Mouse (Mus musculus) hindbrain, embryonic 16.5 days (tissue): ENCODE results near the gene Npcd. TPM values are rescaled to one million over a fixed set of nuclear protein-coding genes. Genes with fewer than 3 reads are reported as not detected.

ENCODE experiments used
- ATAC-seq: fragments of 200-750 bp; cut with Nextera tagmentation; 2 replicates; pipeline ENCODE4 v1.8.0; 2017; ENCODE audit warnings: moderate TSS enrichment, moderate library complexity
- H3K27ac ChIP-seq: fragments of 300-500 bp; sonication (generic); 2 replicates; pipeline ENCODE4 v1.5.1; 2014; ENCODE audit warnings: low read depth, mild to moderate bottlenecking, control low read depth, low read length, moderate library complexity
- H3K27me3 ChIP-seq: fragments of 300-500 bp; sonication (generic); replicated peaks from 2 replicates; pipeline ENCODE4 v1.6.1; 2014; ENCODE audit warnings: low read length; ENCODE audit not compliant: control insufficient read depth, insufficient read depth
- H3K36me3 ChIP-seq: fragments of 300-500 bp; sonication (generic); 2 replicates; pipeline ENCODE4 v1.6.1; 2014; ENCODE audit warnings: mild to moderate bottlenecking, low read length, moderate library complexity, mixed read lengths; ENCODE audit not compliant: control insufficient read depth, insufficient read depth
- H3K4me1 ChIP-seq: fragments of 300-500 bp; sonication (generic); 2 replicates; pipeline ENCODE4 v1.6.1; 2014; ENCODE audit warnings: low read depth, low read length; ENCODE audit not compliant: control insufficient read depth, insufficient read depth
- H3K4me2 ChIP-seq: fragments of 300-500 bp; sonication (generic); 2 replicates; pipeline ENCODE4 v1.6.1; 2014; ENCODE audit warnings: mild to moderate bottlenecking, low read length, control low read depth, moderate library complexity
- H3K4me3 ChIP-seq: fragments of 300-500 bp; sonication (generic); 2 replicates; pipeline ENCODE4 v1.5.1; 2014; ENCODE audit warnings: mild to moderate bottlenecking, low read length, control low read depth, moderate library complexity
- H3K9ac ChIP-seq: fragments of 300-500 bp; sonication (generic); 2 replicates; pipeline ENCODE4 v1.6.1; 2014; ENCODE audit warnings: low read depth, mild to moderate bottlenecking, control low read depth, low read length, moderate library complexity
- H3K9me3 ChIP-seq: fragments of 300-500 bp; sonication (generic); 2 replicates; pipeline ENCODE4 v1.6.1; 2014; ENCODE audit warnings: mild to moderate bottlenecking, low read length, moderate library complexity; ENCODE audit not compliant: control insufficient read depth
- WGBS: fragments of 180-500 bp; shearing (Covaris S2); extraction: QIAGEN DNeasy Blood & Tissue Kit; methylation state at CpG from one replicate; pipeline ENCODE4 v1.1.7; 2014; 5-methylcytosine and 5-hydroxymethylcytosine counted together
- polyA plus RNA-seq: library from polyadenylated mRNA; unstranded; fragments of >200 nt; fragmentation: Nextera tagmentation; extraction: Ambion mirVana; gene quantifications from 2 replicates; pipeline ENCODE4 v1.2.1, GENCODE M21; 2015

Npcd gene
- polyA plus RNA-seq, 1 experiment from 2014 or later, result 0.41 TPM

DNA sequence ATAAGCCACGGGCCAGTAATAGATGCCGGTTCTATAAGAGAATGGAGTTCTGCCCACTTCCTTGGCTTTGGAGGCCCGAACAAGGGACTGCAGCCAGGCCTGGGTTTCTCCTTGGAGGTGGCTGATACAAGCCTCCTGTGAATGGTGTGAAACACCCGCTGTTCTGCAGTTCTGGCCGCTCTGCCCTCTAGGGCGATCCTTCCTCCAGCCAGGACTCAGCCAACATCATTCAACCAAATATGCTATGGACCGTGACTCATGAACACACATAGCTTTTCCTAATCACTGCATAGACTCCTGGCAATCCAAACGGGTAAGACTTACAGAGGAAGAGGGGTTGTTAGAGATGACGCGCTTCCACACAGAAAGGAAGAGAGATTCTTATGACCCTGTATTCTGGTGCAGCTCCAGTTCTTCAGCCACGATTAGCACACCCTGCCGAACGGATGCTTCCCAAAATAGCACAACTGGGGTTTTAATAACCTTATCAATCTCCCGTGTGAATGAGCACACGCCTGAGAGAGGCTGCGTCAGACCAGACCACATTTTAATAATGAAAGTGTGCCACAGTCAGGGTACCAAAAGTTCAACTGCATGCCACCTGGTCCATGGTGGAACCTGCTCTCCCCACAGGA lies 66.6 kb downstream of the Npcd start:
- no peaks in the 10 kb centered on the region for H3K27me3 ChIP-seq
- H3K27ac ChIP-seq, result no peak overlapping the region
- WGBS, result 77% methylated on average over 16 of the region's 16 CpGs
- H3K4me1 ChIP-seq, result peaks cover 12% of the 10 kb centered on the region
- no peak overlapping the region for H3K4me2 ChIP-seq
- H3K4me3 ChIP-seq, result no peak overlapping the region
- H3K9ac ChIP-seq, result no peak overlapping the region
- H3K36me3 ChIP-seq, result peaks cover 3% of the 10 kb centered on the region; the same call in 1 of the 2 replicates
- H3K9me3 ChIP-seq, result no peaks in the 10 kb centered on the region
- no peak for ATAC-seq

GRCm38 (mm10) chr15:79766586-79767071 lies 67.4 kb downstream of the Npcd start:
- no peak overlapping the region for H3K4me2 ChIP-seq
- peaks cover 12% of the 10 kb centered on the region for H3K4me1 ChIP-seq
- H3K27ac ChIP-seq, result no peak overlapping the region
- no peaks in the 10 kb centered on the region for H3K27me3 ChIP-seq
- WGBS, result 81% methylated on average over 10 of the region's 10 CpGs
- ATAC-seq, result no peak
- peaks cover 7% of the 10 kb centered on the region; the same call in 1 of the 2 replicates for H3K36me3 ChIP-seq
- no peaks in the 10 kb centered on the region for H3K9me3 ChIP-seq
- H3K9ac ChIP-seq, result no peak overlapping the region
- no peak overlapping the region for H3K4me3 ChIP-seq

- WGBS, result 64% methylated on average over 10 of the region's 10 CpGs
- Histone ChIP-seq H3K4me1 (peaks cover 10% of the 10 kb centered on the region), H3K9me3 (no peaks in the 10 kb centered on the region), H3K27ac (no peak overlapping the region), H3K4me2 (no peak overlapping the region), H3K27me3 (no peaks in the 10 kb centered on the region), H3K9ac (no peak overlapping the region), H3K4me3 (no peak overlapping the region), H3K36me3 (peaks cover 9% of the 10 kb centered on the region; the same call in 1 of the 2 replicates)
- ATAC-seq, result no peak
Measured at GRCm38 (mm10) chr15:79766168-79766567, 67.9 kb downstream of the Npcd start.

DNA sequence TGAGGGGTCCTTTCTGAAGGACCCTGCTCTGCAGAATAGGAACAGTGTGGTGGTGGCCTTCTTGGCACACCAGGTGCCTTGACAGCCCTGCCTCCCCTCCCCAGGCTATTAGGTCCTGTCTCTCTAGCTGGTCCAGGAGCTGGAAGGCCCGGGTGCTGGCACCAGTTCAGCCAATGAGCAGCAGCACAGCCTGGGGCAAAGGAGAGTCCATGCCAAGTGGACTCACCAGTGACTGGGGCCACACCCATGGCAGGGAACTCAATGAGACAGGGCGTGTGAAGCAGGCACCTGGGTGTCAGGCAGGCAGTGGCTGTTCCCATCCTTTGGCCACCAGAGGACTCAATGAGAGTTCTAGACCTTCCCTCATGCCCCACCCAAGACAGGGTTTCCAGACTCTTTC lies 68.7 kb downstream of the Npcd start:
- Histone ChIP-seq H3K36me3 (peaks cover 9% of the 10 kb centered on the region; the same call in 1 of the 2 replicates), H3K4me2 (no peak overlapping the region), H3K4me3 (no peak overlapping the region), H3K4me1 (peaks cover 7% of the 10 kb centered on the region), H3K27me3 (no peaks in the 10 kb centered on the region), H3K9ac (no peak overlapping the region), H3K27ac (no peak overlapping the region), H3K9me3 (no peaks in the 10 kb centered on the region)
- WGBS, result 75% methylated on average over 2 of the region's 2 CpGs
- no peak for ATAC-seq

DNA sequence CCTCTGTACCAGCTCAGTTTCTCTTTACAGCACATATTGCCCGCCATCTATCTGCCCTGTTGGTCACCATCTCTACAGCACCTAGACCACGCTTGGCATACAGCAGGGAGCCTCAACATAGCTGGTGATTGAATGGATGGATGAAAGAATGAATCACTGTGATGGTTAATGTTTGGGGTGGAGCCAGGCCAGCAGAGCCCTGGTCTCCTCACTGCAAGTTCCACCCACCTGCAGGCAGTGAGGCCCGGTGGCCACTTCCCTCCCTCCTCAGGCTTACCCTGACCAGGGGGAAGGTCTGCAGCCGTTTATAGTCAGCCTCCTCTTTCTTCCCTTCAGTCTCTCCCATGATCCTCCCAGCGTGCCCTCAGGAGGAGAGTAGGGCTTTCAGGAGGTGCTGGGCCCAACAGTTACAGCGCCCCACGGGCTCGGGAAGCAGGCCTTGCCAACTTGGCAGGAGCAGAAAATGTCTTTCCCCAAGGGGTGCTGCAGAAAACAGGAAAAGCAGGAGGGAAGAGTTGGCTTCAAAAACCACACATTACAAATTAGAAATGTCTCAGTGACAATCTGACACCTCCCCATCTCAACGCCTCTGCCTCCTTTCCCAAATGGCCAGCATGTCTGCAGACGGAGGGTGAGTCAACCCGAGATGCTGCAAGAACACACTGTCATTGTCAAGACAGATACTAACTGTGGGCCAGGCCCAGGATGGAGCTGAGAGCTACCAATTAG lies 69.3 kb downstream of the Npcd start:
- Histone ChIP-seq H3K36me3 (peaks cover 9% of the 10 kb centered on the region; the same call in 1 of the 2 replicates), H3K4me1 (peaks cover 7% of the 10 kb centered on the region), H3K4me3 (no peak overlapping the region), H3K9me3 (no peaks in the 10 kb centered on the region), H3K4me2 (no peak overlapping the region), H3K9ac (no peak overlapping the region), H3K27ac (no peak overlapping the region), H3K27me3 (no peaks in the 10 kb centered on the region)
- WGBS, result 77% methylated on average over 11 of the region's 11 CpGs
- no peak for ATAC-seq

DNA sequence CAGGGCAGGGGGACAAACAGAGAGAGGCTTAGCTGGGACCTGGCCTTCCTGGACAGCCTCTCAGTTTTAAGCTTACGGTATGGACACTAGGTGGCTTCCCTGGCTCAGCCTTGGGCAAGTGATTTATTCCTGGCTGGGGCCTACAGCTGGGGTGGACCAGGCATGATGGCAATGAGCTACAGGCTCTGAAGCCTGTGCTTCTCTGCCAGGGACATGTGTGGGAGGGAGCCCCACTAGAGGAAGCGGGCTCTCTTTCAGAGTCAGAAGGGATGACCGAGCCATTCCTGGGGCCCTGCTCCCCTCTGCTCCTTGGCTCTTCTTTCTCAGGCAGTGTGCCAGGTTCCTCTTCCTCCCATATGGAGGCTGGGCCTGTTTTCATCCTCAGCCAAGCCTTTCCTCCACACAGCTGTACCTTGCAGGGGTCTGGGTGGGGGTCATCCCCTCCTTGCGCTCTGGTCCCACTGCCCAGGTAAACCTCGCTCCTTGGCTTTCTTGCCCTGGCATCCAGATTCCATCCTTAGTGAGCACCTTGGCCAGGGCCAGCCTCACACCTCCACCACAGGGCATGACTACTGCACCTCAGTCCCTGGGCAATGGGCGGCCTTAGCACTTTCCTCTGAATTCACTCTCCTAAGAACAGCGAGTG lies 70.3 kb downstream of the Npcd start:
- Histone ChIP-seq H3K4me2 (no peak overlapping the region), H3K9me3 (no peaks in the 10 kb centered on the region), H3K4me3 (no peak overlapping the region), H3K27ac (no peak overlapping the region), H3K36me3 (peaks cover 9% of the 10 kb centered on the region; the same call in 1 of the 2 replicates), H3K27me3 (no peaks in the 10 kb centered on the region), H3K4me1 (peaks cover 7% of the 10 kb centered on the region; the same call in 1 of the 2 replicates), H3K9ac (no peak overlapping the region)
- 89% methylated on average over 7 of the region's 7 CpGs for whole genome bisulfite sequencing
- ATAC-seq, result 0 out of 2 replicates have a peak, but pooled peaks have one; percentile 45

DNA sequence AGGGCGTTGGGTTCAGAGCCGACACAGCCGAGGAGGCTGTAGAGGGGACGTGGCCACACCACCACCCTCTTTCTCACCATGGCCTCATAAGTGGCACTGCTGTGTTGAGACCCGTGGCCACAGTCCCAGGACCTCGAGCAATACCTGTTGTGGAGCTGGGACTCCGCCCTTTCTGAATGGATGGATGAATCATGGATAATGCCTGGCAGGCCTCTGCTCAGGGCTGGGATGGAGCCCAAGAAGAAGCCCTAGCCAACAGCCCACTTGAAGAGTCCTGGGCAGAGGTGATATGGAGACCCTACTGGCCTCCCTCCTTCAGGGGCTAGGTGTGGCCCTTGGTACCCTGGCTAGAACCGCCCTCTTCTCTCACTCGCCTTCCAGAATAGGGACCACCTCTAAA lies 71.0 kb downstream of the Npcd start:
- 92% methylated on average over 9 of the region's 9 CpGs for WGBS
- Histone ChIP-seq H3K9ac (no peak overlapping the region), H3K27ac (no peak overlapping the region), H3K4me1 (peaks cover 7% of the 10 kb centered on the region; the same call in 1 of the 2 replicates), H3K4me3 (no peak overlapping the region), H3K4me2 (no peak overlapping the region), H3K27me3 (no peaks in the 10 kb centered on the region), H3K36me3 (peaks cover 9% of the 10 kb centered on the region; the same call in 1 of the 2 replicates), H3K9me3 (no peaks in the 10 kb centered on the region)
- ATAC-seq, result no peak

DNA sequence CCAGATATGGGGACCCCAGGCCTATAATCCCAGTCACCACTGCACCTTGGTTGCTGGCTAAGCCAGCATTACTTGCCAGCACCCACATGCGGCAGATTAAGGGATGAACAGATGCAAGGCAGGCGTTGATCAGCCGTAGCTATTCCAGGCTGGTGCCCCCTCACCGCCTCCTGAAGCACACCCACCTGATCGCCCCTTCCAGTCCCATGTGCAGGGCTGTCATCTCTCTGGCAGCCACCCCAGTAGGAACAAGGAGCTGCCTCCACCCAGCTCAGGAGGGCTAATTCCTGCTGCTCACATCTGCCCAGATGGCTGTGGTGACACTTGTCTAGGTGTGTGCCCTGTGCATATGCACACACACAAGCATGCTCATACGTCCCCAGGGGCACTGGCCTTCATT lies 73.1 kb downstream of the Npcd start:
- peaks cover 9% of the 10 kb centered on the region; the same call in 1 of the 2 replicates for H3K36me3 ChIP-seq
- no peak overlapping the region for H3K9ac ChIP-seq
- no peak overlapping the region for H3K4me2 ChIP-seq
- H3K27ac ChIP-seq, result no peak overlapping the region
- peaks cover 2% of the 10 kb centered on the region; the same call in 1 of the 2 replicates for H3K4me1 ChIP-seq
- no peaks in the 10 kb centered on the region for H3K27me3 ChIP-seq
- ATAC-seq, result no peak
- no peak overlapping the region for H3K4me3 ChIP-seq
- H3K9me3 ChIP-seq, result no peaks in the 10 kb centered on the region
- WGBS, result 79% methylated on average over 6 of the region's 6 CpGs

- 93% methylated on average over 3 of the region's 3 CpGs for WGBS
- ATAC-seq, result no peak
Measured at GRCm38 (mm10) chr15:79757118-79757517, 76.9 kb downstream of the Npcd start.

More at GRCm38 (mm10) chr15:79757118-79757517, 76.9 kb downstream of the Npcd start:
- Histone ChIP-seq H3K4me1 (no peaks in the 10 kb centered on the region), H3K36me3 (0 out of 2 replicates have a peak, but pooled peaks cover 6% of the 10 kb centered on the region), H3K27ac (no peak overlapping the region), H3K9ac (no peak overlapping the region), H3K4me3 (no peak overlapping the region), H3K9me3 (no peaks in the 10 kb centered on the region), H3K27me3 (no peaks in the 10 kb centered on the region), H3K4me2 (no peak overlapping the region)
